Mouse (Mus musculus) frontal cortex, postnatal 14 days (tissue): ENCODE data around the gene Tra2b.
"Not testable (repeated sequence)": the region's sequence is repeated elsewhere in the genome, so short reads cannot be mapped to it uniquely, and the experiment has no call there.

ENCODE experiments used
- DNase-seq, 2 experiments: peaks; one replicate each; pipeline ENCODE4 v3.0.0; 2022; ENCODE audit warnings: low spot score in 2 of 2

The Tra2b gene

GRCm38 (mm10) chr16:22242239-22242866, 23.5 kb downstream of the Tra2b start:
- DNase-seq, result no peak

GRCm38 (mm10) chr16:22241376-22242238, 24.2 kb downstream of the Tra2b start:
- DNase-seq, result no peak

DNA sequence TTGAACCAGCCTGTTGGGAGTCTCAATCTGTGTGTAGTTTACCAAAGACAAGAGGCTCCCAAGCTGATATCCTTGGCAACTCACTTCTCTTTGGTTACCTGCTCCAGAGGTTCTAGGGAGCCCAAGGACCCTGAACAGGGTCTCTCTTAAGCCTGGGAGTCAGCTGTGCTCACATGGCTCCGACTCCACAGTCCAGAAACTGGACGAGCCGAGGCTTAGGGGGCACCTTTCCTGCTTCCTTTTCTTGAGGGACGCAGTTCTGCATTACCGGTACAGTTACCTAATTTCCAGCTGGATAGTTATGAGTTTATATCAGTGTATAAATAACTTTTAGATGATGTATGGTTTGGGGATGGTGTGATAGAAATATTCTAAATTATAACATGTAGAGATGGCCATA, 24.9 kb downstream of the Tra2b start:
- DNase-seq, result no peak

GRCm38 (mm10) chr16:22239978-22240377, 25.8 kb downstream of the Tra2b start:
- DNase-seq, result no peak

DNA sequence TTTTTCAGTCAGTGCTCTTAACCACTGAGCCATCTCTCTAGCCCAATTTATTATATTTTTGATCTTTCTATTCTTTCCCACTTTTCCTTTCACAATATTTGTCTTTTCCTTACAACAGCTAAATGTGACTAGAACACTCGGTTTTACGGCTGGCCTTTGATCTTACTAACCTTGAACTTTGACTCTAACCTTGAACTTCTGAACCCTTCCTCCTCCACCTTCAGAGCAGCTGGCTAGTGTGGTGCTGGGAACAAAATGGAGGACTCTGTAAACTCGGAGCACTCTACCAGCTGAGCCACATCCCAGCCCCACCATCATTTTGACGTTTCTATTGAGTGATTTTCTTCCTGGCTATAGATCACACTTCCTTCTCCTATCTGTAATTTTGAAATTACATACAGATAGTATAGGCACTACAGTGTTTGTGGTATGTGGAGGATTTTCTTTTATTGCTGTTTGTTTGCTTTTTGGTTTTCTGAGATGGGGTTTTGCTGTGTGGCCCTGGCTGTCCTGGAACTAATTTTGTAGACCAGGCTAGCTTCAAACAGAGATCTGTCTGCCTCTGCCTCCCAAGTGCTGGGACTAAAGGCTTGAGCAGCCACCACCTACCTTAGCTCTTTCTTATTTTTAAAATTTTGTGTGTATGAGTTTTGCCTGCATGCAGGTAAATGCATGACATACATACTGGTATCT, 26.7 kb downstream of the Tra2b start:
- no peak for DNase-seq

GRCm38 (mm10) chr16:22238402-22238801, 27.4 kb downstream of the Tra2b start:
- not testable (repeated sequence) for DNase-seq

DNA sequence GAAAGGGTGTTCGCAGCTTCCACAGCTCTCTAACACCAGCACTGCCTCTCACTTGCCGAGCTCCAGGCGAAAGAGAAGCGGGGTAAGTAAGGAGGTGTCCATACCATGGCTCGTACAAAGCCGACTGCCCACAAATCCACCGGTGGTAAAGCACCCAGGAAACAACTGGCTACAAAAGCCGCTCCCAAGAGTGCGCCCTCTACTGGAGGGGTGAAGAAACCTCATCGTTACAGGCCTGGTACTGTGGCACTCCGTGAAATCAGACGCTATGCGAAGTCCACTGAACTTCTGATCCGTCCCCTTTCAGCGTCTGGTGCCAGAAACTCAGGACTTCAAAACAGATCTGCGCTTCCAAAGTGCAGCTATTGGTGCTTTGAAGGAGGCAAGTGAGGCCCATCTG, 29.0 kb downstream of the Tra2b start:
- no peak for DNase-seq

DNA sequence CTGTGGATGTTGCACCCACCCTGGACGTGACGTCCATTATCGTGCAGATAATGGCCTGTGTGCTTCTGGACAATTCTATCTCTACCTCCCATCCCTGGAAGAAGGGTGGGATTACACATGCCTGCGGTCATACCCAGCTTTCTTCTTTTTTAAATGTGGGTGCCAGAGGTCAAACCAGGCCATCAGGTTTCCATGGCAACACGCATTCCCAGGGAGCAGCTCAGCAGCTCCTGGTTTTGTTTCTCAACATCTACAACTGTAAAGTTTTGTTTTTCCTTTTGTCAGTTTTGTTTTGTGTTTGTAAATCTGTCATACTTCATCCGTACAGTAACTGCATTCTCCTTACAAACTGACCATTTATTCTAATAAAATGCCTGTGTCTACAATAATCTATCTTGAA, 31.3 kb downstream of the Tra2b start:
- DNase-seq, result no peak

- DNase-seq, result not testable (repeated sequence)
These were observed 35.5 kb downstream of the Tra2b start for GRCm38 (mm10) chr16:22230276-22230675.

GRCm38 (mm10) chr16:22203501-22203900, 62.3 kb downstream of the Tra2b start:
- DNase-seq, result no peak

DNA sequence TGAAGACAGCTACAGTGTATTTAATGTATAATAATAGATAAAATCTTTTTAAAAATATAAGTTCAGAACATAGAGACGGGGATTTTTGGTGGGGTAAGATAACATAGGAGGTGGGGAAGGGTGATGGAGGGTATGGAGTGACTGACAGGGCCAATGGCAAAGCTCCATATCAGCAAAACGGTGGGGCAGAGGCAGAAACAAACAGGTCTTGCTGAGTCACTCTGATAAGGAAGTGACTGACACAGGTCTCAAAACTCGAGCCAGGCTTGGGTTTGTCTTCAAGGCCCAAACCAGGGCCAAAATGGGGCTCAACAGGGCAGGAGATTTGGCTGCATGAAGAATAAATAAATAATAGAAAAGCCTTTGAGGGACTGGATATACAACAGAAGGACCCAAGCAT, 63.9 kb downstream of the Tra2b start:
- no peak for DNase-seq

GRCm38 (mm10) chr16:22200476-22200875, 65.3 kb downstream of the Tra2b start:
- no peak for DNase-seq
